Comparison of ENCODE assay signal across 28 mouse cellular contexts in the genomic region with DNA sequence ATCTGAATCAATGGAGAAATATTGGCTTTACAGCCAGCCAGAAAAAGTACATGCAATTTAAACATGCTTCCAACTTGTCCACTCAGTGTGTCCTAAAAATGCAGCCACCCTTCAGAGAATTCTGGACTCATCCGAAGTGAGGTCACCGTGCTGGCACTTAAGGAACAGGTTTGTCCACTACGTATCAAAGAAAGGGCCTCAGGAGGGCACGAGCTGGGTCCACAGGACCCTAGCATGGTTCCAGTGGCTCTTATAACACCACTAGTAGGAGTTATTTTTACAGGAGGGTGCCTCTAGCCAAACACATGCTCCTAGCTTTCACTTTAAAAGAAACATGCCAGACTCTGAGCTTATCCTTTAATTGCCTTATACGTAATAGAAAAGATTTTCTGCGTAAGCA. TPM values are rescaled to one million over a fixed set of nuclear protein-coding genes. Genes with fewer than 3 reads are reported as not detected.
DNase-seq lines count a peak whose midpoint lies in the region; TF ChIP-seq lines count a peak whose summit lies in the region.
"Had no signal": no experiment of that assay in that cellular context is flagged by ENCODE, and none has a peak within 500 bp of the region (broad histone marks: within the 10 kb centered on the region; RNA-seq: fewer than 3 reads in every experiment).

No protein-coding gene starts in this region.

- no peaks in the 10 kb centered on the region for H3K27me3 ChIP-seq in myocyte (ENCODE audit: control insufficient read depth, insufficient read depth, insufficient read length)
- H3K27me3 ChIP-seq: CH12.LX; embryonic facial prominence, embryonic 13.5 days; forebrain, embryonic 12.5 days; forebrain, embryonic 15.5 days; heart, embryonic 12.5 days; heart, embryonic 15.5 days; Patski had no signal

- H3K4me2 ChIP-seq in myocyte (ENCODE audit: low read depth): peak overlapping the region; percentile 42
- H3K4me2 ChIP-seq: embryonic facial prominence, embryonic 13.5 days; forebrain, embryonic 12.5 days; forebrain, embryonic 15.5 days; heart, embryonic 12.5 days; heart, embryonic 15.5 days; hindbrain, embryonic 14.5 days had no signal

- WGBS in lung, adult 2 months: 71% methylated on average over 6 of the region's 6 CpGs

- TF ChIP-seq POLR2A in lung, adult 2 months (IDR thresholded peaks at IDR 0.05; ENCODE audit: borderline replicate concordance, extremely low read depth, low read depth, low read length): no peak
- TF ChIP-seq POLR2A in myocyte (IDR thresholded peaks at IDR 0.05; ENCODE audit: insufficient read length, low read depth): no peak

- H3K79me2 ChIP-seq in myocyte (ENCODE audit: control insufficient read depth, insufficient read depth): no peaks in the 10 kb centered on the region

- no peak overlapping the region for H3K4me3 ChIP-seq in lung, adult 2 months (replicated peaks; ENCODE audit: extremely low read depth, low read depth, low read length)
- no peak overlapping the region for H3K4me3 ChIP-seq in myocyte
- H3K4me3 ChIP-seq: embryonic facial prominence, embryonic 10.5 days; embryonic facial prominence, embryonic 13.5 days; erythroblast, embryonic 14.5 days; forebrain, embryonic 12.5 days; forebrain, embryonic 15.5 days; heart, embryonic 12.5 days; heart, embryonic 15.5 days had no signal

- H3K4me1 ChIP-seq in lung, adult 2 months (ENCODE audit: control insufficient read depth, insufficient read depth, low read length): no peaks in the 10 kb centered on the region
- H3K4me1 ChIP-seq: forebrain, embryonic 12.5 days had no signal

- H3K36me3 ChIP-seq in myocyte (ENCODE audit: control insufficient read depth, insufficient read depth): no peaks in the 10 kb centered on the region
- H3K36me3 ChIP-seq: embryonic facial prominence, embryonic 10.5 days; embryonic facial prominence, embryonic 13.5 days; forebrain, embryonic 12.5 days; forebrain, embryonic 15.5 days; G1E; heart, embryonic 12.5 days; heart, embryonic 15.5 days had no signal

- no peak overlapping the region for H3ac ChIP-seq in myocyte (ENCODE audit: control insufficient read depth, insufficient read length)

- DNase-seq in gastrocnemius, adult 18-20 months (ENCODE audit: low spot score): peak; percentile 12
- no peak for DNase-seq in gastrocnemius, postnatal 4 days (ENCODE audit: low spot score in 2 of 2)
- DNase-seq in lung, postnatal 10 days: peak; percentile 23
- no peak for DNase-seq in lung, adult 2 months
- DNase-seq in adrenal gland, postnatal 10 days: no peak
- DNase-seq in kidney, postnatal 4 days: no peak
- DNase-seq: B cell, adult 2 months; cerebellum, adult 11 months; cerebellum, adult 2 months; cerebellum, postnatal 10 days; cerebellum, postnatal 36 days; embryo, embryonic 11 days; gastrocnemius, postnatal 10 days; heart, adult 18-20 months; heart, postnatal 10 days; heart, postnatal 4 days had no signal

- TF ChIP-seq CTCF in lung, adult 2 months (IDR thresholded peaks at IDR 0.05; ENCODE audit: insufficient read depth, low read length): no peak

TF ChIP-seq in myocyte, 11 proteins besides CTCF, POLR2A, EP300 and RAD21:
- TF ChIP-seq MYOG (IDR thresholded peaks at IDR 0.05; ENCODE audit: control insufficient read depth in 1 of 3, insufficient read depth in 1 of 3, insufficient read length in 2 of 3, low read depth in 2 of 3) (no peak), REST (IDR thresholded peaks at IDR 0.05; ENCODE audit: insufficient read depth, insufficient read length) (no peak), MYOD1 (IDR thresholded peaks at IDR 0.05; ENCODE audit: control insufficient read depth in 1 of 3, insufficient read length in 2 of 3, low read depth in 2 of 3) (no peak), TCF12 (IDR thresholded peaks at IDR 0.05; ENCODE audit: insufficient read depth, poor library complexity, severe bottlenecking) (no peak), E2F4 (IDR thresholded peaks at IDR 0.05; ENCODE audit: insufficient read depth) (no peak), TCF3 (IDR thresholded peaks at IDR 0.05; ENCODE audit: insufficient read length, low read depth) (no peak), MAX (IDR thresholded peaks at IDR 0.05; ENCODE audit: low read depth) (no peak), SRF (IDR thresholded peaks at IDR 0.05; ENCODE audit: control insufficient read depth, insufficient read length, low read depth) (no peak), POLR2AphosphoS2 (IDR thresholded peaks at IDR 0.05; ENCODE audit: insufficient read length, low read depth) (no peak), CEBPB (IDR thresholded peaks at IDR 0.05; ENCODE audit: insufficient read depth, poor library complexity, severe bottlenecking) (no peak), USF1 (IDR thresholded peaks at IDR 0.05; ENCODE audit: low read depth) (no peak)

RNA-seq across cellular contexts. Expression of a gene that starts 28.9 kb away (rescaled TPM):
- 100 to 1,000 TPM; 151 to 192 TPM for total RNA-seq in gastrocnemius, adult 18-20 months (2021)
- total RNA-seq in gastrocnemius, postnatal 4 days (2021): 10 to 100 TPM; 58.2 to 81.3 TPM
- 51.7 and 80.5 TPM in 2 replicates for polyA plus RNA-seq in lung, adult 2 months (2012; rRNA removed)
- 10.3 TPM for polyA plus RNA-seq in myocyte (2012; fragmentation: generic; extraction: Trizol)
- total RNA-seq in adrenal gland, postnatal 10 days (2021): 100 to 1,000 TPM in 1 of 2 experiments, 10 to 100 TPM in 1; 95.0 to 204 TPM

Comparison
In these comparisons a context has a peak if more than half of its experiments do, and no peak if none do; other contexts are left out.
1. DNase-seq: peak in gastrocnemius, adult 18-20 months (single experiment) and lung, postnatal 10 days (single experiment); none in gastrocnemius, postnatal 4 days (0 of 2), lung, adult 2 months (single experiment), adrenal gland, postnatal 10 days (single experiment) and kidney, postnatal 4 days (0 of 2).